7 mouse cellular contexts compared by ENCODE assay signal in genomic region chr1:84993235-84993634, GRCm38 (mm10). TPM values are rescaled to one million over a fixed set of nuclear protein-coding genes. Genes with fewer than 3 reads are reported as not detected.
A peak's percentile ranks its signal among the peaks of the same experiment; 100 is the strongest.
DNase-seq lines count a peak whose midpoint lies in the region; ATAC-seq lines count a peak whose summit lies in the region.
"Not testable (repeated sequence)": the region's sequence is repeated elsewhere in the genome, so short reads cannot be mapped to it uniquely, and the experiment has no call there.

No protein-coding gene starts in this region.

- ATAC-seq in embryonic facial prominence, embryonic 11.5 days (replicated peaks; ENCODE audit: insufficient number of reproducible peaks, low FRiP score, low TSS enrichment, low read depth), result 0 out of 2 replicates have a peak, but pooled peaks have one; percentile 56
- ATAC-seq in granulocyte monocyte progenitor cell, adult 5-6 weeks (replicated peaks; ENCODE audit: poor library complexity, severe bottlenecking), result 0 out of 2 replicates have a peak, but pooled peaks have one; percentile 17
- ATAC-seq in hindbrain, embryonic 12.5 days (ENCODE audit: low FRiP score), result peak; percentile 50
- ATAC-seq in kidney, embryonic 14.5 days (ENCODE audit: low FRiP score, low TSS enrichment), result 0 out of 2 replicates have a peak, but pooled peaks have one; percentile 43
- ATAC-seq in liver, embryonic 11.5 days (replicated peaks; ENCODE audit: low FRiP score), result peak; percentile 60; the same call in 1 of the 2 replicates
- ATAC-seq in megakaryocyte-erythroid progenitor cell, adult 5-6 weeks (replicated peaks; ENCODE audit: low FRiP score, low TSS enrichment, poor library complexity, severe bottlenecking), result peak; percentile 37; the same call in 1 of the 2 replicates
- peak; percentile 31 for ATAC-seq in neural tube, embryonic 11.5 days (ENCODE audit: insufficient read depth, low FRiP score, low TSS enrichment)

- not testable (repeated sequence) for H3K4me3 ChIP-seq in embryonic facial prominence, embryonic 11.5 days (ENCODE audit: low read depth, low read length); hindbrain, embryonic 12.5 days; kidney, embryonic 14.5 days (ENCODE audit: low read length); liver, embryonic 11.5 days (ENCODE audit: low read depth, low read length); neural tube, embryonic 11.5 days (ENCODE audit: low read depth, low read length)

- not testable (repeated sequence) for DNase-seq in embryonic facial prominence, embryonic 11.5 days (ENCODE audit: low spot score); liver, embryonic 11.5 days (ENCODE audit: low spot score); neural tube, embryonic 11.5 days (ENCODE audit: low spot score)

- not testable (repeated sequence) for H3K9ac ChIP-seq in embryonic facial prominence, embryonic 11.5 days (replicated peaks; ENCODE audit: low read length); hindbrain, embryonic 12.5 days; kidney, embryonic 14.5 days (ENCODE audit: low read depth, low read length); liver, embryonic 11.5 days (ENCODE audit: low read depth, low read length); neural tube, embryonic 11.5 days (ENCODE audit: low read length)

- WGBS in embryonic facial prominence, embryonic 11.5 days, result no CpG with 5 or more reads among the region's 2 CpGs
- WGBS in hindbrain, embryonic 12.5 days, result no CpG with 5 or more reads among the region's 2 CpGs
- no CpG with 5 or more reads among the region's 2 CpGs for WGBS in kidney, embryonic 14.5 days
- WGBS in liver, embryonic 11.5 days, result no CpG with 5 or more reads among the region's 2 CpGs
- WGBS in neural tube, embryonic 11.5 days, result no CpG with 5 or more reads among the region's 2 CpGs

- H3K27me3 ChIP-seq in embryonic facial prominence, embryonic 11.5 days (ENCODE audit: control insufficient read depth, insufficient read depth, low read length); hindbrain, embryonic 12.5 days; kidney, embryonic 14.5 days (ENCODE audit: control insufficient read depth, insufficient read depth, low read length); liver, embryonic 11.5 days (replicated peaks; ENCODE audit: control insufficient read depth, insufficient read depth, low read length); neural tube, embryonic 11.5 days (ENCODE audit: control insufficient read depth, insufficient read depth, low read length): not testable (repeated sequence)

- H3K9me3 ChIP-seq in embryonic facial prominence, embryonic 11.5 days (replicated peaks; ENCODE audit: control insufficient read depth, low read length); hindbrain, embryonic 12.5 days (replicated peaks); kidney, embryonic 14.5 days (ENCODE audit: control insufficient read depth, low read length); liver, embryonic 11.5 days (ENCODE audit: control insufficient read depth, low read length); neural tube, embryonic 11.5 days (ENCODE audit: control insufficient read depth, low read length): not testable (repeated sequence)

- not testable (repeated sequence) for H3K36me3 ChIP-seq in embryonic facial prominence, embryonic 11.5 days (replicated peaks; ENCODE audit: control insufficient read depth, insufficient read depth, low read depth, low read length); hindbrain, embryonic 12.5 days; kidney, embryonic 14.5 days (ENCODE audit: control insufficient read depth, insufficient read depth, low read length); liver, embryonic 11.5 days (ENCODE audit: control insufficient read depth, insufficient read depth, low read length); neural tube, embryonic 11.5 days (ENCODE audit: control insufficient read depth, insufficient read depth, low read length)

- not testable (repeated sequence) for H3K4me1 ChIP-seq in embryonic facial prominence, embryonic 11.5 days (ENCODE audit: control insufficient read depth, insufficient read depth, low read length); hindbrain, embryonic 12.5 days; kidney, embryonic 14.5 days (ENCODE audit: control insufficient read depth, insufficient read depth, low read length); liver, embryonic 11.5 days (replicated peaks; ENCODE audit: control insufficient read depth, insufficient read depth, low read length); neural tube, embryonic 11.5 days (ENCODE audit: control insufficient read depth, insufficient read depth, low read length)

- H3K4me2 ChIP-seq in embryonic facial prominence, embryonic 11.5 days (ENCODE audit: low read depth, low read length); hindbrain, embryonic 12.5 days (replicated peaks); kidney, embryonic 14.5 days (replicated peaks; ENCODE audit: low read depth, low read length); liver, embryonic 11.5 days; neural tube, embryonic 11.5 days (ENCODE audit: low read depth): not testable (repeated sequence)

- H3K27ac ChIP-seq in embryonic facial prominence, embryonic 11.5 days (replicated peaks; ENCODE audit: low read depth, low read length); hindbrain, embryonic 12.5 days; kidney, embryonic 14.5 days (ENCODE audit: low read depth, low read length); liver, embryonic 11.5 days (ENCODE audit: low read depth, low read length); neural tube, embryonic 11.5 days (ENCODE audit: low read depth, low read length): not testable (repeated sequence)

RNA-seq across cellular contexts. Expression of gene Slc16a14, which starts 58.3 kb away (rescaled TPM):
- polyA plus RNA-seq in embryonic facial prominence, embryonic 11.5 days (2014; fragmentation: Nextera tagmentation; extraction: Ambion mirVana), result 0.29 and 0.31 TPM in 2 replicates
- total RNA-seq in granulocyte monocyte progenitor cell, adult 5-6 weeks (2014; fragmentation: Nextera tagmentation), result not detected in 2 replicates
- not detected in 2 replicates for total RNA-seq in granulocyte monocyte progenitor cell, adult 5-6 weeks (2017)
- polyA plus RNA-seq in hindbrain, embryonic 12.5 days (2016; fragmentation: Nextera tagmentation; extraction: Ambion mirVana), result 8.3 and 9.0 TPM in 2 replicates
- polyA plus RNA-seq in kidney, embryonic 14.5 days (2014; fragmentation: Nextera tagmentation; extraction: Ambion mirVana), result 0.41 and 0.53 TPM in 2 replicates
- polyA plus RNA-seq in liver, embryonic 11.5 days (2014; fragmentation: Nextera tagmentation; extraction: Ambion mirVana), result 0.08 TPM in 1 of 2 replicates, not detected in the other
- not detected in 2 replicates for total RNA-seq in megakaryocyte-erythroid progenitor cell, adult 5-6 weeks (2014; fragmentation: Nextera tagmentation)
- not detected in 2 replicates for total RNA-seq in megakaryocyte-erythroid progenitor cell, adult 5-6 weeks (2017)
- 1.2 and 2.4 TPM in 2 replicates for polyA plus RNA-seq in neural tube, embryonic 11.5 days (2014; fragmentation: Nextera tagmentation; extraction: Ambion mirVana)
